Mouse (Mus musculus): Measurements from ENCODE around the gene Gpc6.

The Gpc6 gene

DNA sequence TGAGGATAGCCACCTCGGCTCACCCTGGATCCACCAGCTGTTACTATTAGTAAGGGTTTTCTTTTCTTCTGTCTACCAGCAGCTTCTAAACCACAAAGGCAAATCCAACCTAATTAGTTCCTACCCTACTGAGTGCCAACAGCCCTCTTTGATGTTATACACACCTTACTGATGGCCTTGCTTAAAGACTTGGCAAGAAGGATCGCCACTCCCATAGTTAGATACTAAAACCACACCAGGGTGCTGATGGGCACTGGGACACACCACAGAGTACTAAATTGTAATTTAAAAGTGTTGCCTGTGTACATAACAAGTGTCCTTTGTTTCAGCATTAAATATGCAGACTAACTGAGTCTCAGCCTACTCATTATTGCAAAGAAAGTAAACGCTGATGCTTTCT is 912.6 kb downstream of the Gpc6 start:
- no peak for DNase-seq (ENCODE audit: extremely low read depth, low read depth, low spot score)

DNA sequence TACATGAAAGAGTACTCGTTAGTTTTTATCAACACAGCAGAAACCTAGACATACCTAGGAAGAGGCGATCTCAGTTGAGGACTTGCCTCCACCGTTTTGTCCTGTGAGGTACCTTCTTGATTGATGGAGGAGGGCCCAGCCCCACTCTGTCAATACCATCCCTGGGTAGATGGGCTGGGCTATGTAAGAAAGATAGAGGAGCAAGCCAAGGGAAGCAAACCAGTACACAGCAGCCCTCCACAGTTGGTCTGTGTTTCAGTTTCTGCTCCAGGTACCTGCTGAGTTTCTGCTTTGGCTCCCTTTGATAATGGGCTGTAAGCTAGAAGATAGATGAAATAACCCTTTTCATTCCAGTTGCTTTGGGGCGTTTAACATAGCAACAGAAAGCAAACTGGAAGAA is 916.1 kb downstream of the Gpc6 start:
- DNase-seq (ENCODE audit: extremely low read depth, low read depth, low spot score) = no peak

DNA sequence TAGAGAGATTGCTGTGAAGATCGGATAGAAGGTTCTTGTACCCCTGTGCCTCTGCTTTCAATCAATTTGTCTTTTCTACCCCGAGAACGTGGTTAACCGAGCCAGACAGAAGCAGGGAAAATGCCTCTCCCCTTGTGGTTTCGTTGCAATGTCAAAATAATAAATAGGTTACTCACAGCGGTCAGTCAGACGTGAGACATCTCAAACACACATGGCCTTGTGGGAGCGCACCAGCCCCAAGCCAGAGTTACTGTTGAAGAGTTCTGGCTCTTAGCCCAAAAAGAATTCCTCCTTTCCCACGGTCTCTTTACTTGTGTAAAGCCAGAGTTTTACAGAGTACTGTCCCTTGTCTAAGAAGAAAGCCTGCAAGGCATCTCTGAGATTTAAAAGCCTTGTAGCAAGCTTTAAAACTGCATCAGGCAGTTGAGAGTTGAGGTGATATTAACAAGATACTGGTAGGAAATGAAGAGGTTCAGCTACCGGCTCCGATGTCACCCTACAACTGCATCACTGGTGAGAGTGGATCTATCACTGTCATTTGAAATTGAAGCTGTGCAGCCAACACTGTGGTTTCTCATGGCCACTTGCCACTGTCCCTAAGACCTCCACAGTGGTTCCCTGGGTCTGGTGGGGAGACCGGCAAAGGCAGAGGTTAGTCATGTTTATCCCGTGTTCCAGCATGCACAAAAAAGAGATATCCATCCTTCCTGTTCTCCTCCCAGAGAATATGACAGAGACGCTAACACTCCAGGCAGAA is 916.9 kb downstream of the Gpc6 start:
- no peak for DNase-seq (ENCODE audit: extremely low read depth, low read depth, low spot score)

DNA sequence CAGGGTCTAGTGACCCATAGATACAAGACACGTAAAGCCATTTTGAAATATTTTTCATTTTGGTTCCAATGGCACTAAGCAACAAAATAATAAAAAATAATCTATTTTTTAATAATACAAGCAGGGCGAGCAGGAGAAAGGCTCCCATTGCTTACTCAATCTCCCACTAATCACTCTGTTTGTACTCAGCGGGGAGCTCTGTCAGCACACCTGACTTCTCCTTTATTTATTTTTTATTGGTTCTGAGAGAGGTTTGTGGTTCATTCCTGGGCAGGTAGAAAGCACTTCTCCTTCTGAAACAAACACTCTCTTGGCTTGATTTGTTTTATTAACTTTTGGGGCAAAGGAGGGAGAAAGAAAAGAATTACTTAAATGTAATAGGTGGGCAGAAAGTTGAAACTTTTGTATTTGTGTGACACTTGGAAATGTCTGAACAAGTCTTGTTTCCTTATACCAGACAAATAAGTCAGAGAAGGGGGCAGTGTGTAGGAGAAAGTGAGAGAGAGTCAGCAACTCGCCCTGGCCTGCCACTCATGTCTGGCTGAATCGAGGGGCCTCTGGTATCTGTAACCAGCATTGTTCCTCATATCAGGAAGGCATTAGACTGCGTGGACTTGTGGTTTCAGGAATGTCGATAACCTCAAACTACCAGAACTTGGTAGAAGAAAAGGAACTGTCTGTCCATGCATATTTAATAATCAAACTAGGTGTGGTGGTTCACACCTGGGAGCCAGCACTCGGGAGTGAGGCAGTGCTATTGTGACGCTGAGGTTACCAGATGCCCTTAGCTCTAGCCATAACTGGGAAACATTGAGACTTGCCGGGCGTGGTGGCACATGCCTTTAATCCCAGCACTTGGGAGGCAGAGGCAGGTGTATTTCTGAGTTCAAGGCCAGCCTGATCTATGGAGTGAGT is 924.7 kb downstream of the Gpc6 start:
- DNase-seq (ENCODE audit: extremely low read depth, low read depth, low spot score) = no peak

DNA sequence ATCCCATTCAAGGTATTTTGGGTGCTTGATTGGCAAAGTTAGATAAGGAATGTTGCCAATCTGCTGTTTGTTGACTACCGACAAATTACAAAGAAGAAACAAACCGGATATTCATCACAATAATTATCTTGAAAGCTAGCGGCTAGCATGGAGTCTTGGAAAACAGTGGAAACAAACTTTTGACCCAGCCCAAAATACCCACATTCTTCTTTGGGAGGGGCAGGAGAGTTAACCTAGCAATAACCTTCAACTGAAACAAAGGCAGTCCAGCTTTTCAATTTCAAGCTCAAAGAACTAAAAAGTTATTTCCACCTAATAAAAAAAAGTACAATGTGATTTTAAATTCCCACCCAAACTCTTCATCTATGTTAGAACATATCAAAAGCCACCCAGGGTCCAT is 927.2 kb downstream of the Gpc6 start:
- DNase-seq (ENCODE audit: extremely low read depth, low read depth, low spot score) = no peak

DNA sequence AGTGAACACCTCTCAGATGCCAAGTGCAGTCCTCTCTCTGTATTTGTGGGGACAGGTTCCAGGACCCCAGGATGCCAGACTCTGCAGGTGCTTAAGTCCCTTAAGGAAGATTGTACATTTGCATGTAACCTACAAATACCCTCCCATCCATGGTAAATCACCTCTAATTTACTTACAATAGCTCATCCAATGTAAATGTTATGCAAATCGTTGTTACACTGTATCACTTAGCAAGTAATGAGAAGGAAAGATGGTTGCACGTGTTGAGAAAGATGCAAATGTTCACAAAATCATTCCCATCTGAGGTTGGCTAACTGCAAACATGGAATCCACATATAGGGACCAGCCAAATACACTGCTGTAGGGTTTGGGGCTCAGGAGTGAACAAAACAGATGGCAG is 927.7 kb downstream of the Gpc6 start:
- no peak for DNase-seq (ENCODE audit: extremely low read depth, low read depth, low spot score)

DNA sequence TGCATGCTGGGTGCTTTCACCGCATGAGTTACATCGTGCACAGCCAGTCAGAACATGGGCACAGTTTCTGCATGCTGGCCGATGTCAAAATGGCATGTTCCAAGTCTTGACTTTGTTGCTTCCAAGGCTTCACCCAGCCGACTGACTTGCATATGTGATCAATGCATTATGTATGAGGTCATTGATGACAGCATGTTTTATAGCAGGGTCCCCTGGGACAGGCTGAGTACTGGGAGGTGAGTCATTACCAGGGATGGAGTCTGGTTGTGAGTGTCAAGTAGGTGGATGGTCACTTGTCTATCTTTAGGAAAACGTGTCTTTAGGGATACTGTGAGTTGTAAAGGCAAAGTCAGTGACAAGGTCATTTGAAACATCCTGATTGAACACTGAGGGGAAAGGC is 929.4 kb downstream of the Gpc6 start:
- no peak for DNase-seq (ENCODE audit: extremely low read depth, low read depth, low spot score)

DNA sequence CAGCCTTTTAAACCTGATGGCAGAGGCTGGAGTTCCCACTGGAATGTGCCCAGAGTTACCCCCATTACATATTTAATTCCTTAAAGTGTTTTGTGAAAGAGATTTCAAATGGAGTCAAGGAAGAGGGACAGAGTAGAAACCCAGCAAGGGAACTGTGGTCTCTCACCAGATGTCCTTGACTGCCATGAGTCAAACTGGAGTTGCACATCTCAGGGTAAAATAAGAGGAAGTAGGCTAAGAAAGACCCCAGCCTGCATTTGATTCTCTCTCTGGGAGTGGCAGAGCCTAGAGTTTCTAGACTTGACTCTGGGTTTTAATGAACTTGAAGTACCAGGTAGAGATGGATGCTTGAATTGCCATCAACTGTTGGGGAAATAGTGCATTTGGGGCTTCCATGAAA is 946.2 kb downstream of the Gpc6 start:
- DNase-seq (ENCODE audit: extremely low read depth, low read depth, low spot score) = no peak

DNA sequence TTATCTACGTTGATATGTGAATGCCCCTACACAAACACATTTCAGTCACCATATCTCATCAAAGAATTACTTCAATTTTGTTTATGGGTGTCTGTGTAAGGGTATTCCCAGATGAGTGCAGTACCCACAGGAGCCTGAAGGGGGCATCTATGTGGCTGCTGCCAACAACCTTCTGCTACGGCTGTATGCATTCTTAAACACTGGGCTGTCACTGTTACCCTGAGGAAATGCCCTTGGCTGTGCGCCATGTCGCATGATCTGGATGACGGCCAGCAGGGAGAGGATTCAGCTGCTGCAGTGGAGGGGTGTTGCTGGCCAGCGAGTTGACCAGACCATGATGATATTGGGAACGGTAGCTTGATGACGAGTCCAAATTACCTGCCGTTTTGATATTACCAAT is 954.2 kb downstream of the Gpc6 start:
- no peak for DNase-seq (ENCODE audit: extremely low read depth, low read depth, low spot score)

DNA sequence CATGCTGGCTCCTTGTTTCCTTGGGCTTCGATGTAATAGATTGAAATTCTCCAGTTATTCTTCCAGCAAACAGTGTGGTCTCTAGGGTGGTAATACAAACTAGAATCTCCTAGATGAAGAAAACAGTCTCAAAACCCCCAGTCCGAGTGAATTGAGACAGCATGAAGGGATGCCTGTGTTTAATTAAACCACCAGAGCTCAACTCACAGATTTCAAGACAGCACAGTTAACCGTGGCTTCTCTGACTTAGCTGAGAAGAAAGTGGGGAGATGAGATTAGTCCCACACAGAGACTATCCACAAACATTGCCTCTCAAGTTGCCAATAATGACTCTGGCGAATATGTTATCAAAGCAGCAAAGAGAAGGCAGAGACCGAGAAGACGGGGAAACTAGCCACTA is 956.0 kb downstream of the Gpc6 start:
- DNase-seq (ENCODE audit: extremely low read depth, low read depth, low spot score) = no peak

DNA sequence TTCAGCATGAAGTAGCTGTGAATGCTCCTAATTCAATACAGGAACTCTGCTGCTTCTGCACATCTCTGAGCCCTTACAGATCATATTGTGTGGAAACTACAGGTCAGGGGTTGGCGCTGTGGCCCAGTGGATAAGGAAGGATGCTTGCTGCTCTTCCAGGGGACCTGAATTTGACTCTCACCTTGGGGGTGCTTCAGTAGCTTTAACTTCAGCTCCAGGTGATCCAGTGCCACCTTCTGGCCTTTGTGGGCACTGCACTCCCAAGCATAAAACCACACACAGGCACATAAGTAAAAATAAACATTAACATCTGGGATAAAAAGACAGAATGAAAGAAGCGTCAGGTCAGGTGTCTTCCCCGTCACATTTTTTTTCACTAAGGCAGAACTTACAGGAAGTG is 957.1 kb downstream of the Gpc6 start:
- DNase-seq (ENCODE audit: extremely low read depth, low read depth, low spot score) = no peak

DNA sequence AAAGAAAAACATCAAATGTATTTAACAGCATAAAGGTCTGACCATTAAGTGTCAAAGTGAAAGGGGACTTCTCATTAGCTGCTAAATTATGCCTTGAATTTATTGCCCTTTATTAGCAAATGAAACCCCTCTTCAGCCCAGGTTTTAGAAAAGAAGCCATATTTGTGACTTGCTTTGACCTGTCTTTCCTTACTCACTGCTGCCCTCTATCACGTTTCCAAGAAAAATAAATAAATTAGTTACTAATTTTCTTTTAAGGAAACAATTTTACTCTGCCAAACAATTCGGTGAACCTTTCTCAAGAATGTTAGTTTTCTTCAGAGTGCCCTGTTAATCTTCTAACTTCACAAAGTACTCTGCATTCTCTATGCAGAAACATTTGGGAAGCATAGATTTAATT is 964.5 kb downstream of the Gpc6 start:
- DNase-seq (ENCODE audit: extremely low read depth, low read depth, low spot score) = no peak

DNA sequence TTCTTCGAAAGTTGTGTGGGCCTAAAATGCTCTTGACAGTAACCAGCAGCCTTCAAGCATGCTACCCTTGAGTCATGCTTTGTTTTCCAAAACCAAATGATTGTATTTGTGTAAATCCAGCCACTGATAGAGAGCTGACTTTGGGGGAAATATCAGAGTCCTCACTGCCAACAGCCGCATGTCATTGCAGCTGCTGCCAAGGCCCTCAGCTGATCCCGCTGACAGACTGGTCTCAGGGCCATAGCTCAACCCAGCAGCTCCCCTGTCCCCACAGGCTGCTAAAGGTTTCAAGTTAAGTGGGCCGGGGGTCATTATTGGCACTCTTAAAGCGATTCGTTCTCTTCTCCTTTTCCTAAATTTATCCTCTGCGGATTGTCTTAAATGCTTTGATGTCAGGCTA is 966.3 kb downstream of the Gpc6 start:
- no peak for DNase-seq (ENCODE audit: extremely low read depth, low read depth, low spot score)

DNA sequence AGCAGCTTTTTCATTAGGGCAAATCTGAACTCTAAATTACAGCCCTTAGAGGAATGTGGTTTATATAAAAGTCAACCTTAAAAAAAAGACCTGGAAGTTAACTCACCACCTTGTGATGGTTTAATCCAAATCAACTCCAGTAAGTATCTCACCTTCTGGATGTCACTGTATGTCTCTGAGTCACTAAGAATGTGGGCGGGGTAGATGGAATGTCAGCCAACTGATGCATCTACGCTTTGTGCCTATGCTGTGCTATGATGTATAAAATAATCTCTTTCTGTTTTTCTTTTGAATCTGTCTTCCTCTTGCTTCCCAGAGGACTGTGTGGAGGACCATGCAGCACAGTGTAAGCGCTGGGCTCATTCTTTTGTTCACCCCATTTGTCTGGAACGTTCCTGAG is 966.9 kb downstream of the Gpc6 start:
- no peak for DNase-seq (ENCODE audit: extremely low read depth, low read depth, low spot score)

DNA sequence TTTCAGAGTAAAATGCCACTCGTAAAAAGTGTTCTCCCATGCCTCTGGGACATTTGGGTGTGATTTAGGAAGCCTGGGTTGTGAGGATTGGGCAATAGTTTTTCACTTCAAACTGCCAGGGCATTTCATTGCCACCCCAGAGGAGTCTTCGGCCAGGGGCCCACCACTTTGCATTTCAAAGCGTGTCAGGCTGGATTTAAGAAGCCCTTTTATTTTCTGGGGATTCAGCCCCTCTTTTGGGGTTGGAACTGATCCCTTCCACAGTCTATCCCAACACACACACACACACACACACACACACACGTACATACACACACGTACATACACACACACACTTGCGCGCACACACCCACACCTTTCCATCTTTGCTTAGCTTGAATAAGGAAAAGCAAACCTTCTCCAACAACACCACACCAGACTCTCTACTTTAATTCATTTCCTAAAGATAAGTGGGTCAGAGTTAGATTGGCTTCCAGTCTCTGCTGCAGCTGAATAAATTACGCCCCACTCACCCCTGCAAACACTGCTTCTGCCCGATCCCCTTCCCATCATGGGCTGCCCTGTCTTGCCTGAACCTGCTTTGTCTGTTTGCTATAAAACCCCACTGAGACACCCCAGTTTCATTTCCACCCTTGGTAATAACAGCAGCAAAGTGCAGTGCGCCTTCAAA is 969.9 kb downstream of the Gpc6 start:
- no peak for DNase-seq (ENCODE audit: extremely low read depth, low read depth, low spot score)

DNA sequence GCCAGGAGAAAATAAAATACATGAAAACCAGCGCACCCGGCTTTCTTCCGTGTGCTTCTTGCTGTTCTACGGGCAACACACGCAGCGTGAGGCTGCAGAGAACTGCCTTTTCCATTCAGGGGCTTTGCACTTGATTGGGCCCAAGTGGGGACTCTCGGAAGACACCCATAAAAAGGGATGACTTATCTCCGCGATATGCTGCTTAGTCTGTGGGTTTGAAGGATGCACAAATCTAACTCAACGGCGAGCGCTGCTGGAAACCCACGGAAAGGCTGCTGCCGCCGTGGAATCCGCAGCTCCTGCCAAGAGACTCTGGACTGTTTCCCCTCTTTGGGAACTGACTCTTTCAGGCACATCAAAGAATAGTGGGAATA is 970.4 kb downstream of the Gpc6 start:
- no peak for DNase-seq (ENCODE audit: extremely low read depth, low read depth, low spot score)

DNA sequence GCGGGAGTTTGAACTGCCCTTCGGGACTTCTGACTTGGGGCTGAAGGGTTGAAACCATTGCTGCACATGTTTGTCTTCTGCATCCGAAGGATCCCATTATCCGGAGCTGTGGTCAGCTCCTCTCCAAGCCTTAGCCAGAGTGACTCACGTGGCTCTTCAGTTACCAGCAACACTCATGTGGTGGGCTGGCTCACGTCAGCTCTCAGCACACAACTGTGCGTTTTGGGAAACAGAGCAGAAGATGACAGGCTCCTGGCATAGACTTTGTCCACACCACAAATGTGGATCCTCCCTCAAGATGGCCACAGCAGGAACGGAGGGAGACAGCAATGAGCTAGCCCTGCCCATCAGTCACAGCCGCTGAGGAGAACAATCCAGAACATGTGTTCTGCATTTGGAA is 979.2 kb downstream of the Gpc6 start:
- no peak for DNase-seq (ENCODE audit: extremely low read depth, low read depth, low spot score)

DNA sequence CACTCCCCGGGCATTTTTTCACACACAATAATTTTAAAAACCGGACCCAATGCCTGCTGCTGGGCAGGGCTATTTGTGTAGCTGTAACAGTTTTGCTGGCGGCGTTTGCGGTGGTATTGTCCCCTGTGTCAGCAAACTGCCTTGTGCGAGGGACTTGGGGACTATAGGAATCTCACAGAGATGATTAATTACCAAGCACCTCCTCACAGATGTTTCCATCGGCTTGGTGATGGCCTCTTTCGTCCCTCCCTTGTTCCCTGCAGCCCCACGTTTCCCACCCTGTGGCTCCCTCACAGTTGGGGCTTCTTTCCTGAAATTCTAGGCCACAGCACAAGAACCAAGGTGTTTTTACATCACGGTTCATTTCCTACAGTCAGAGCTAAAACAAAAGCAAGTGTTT is 980.6 kb downstream of the Gpc6 start:
- DNase-seq (ENCODE audit: extremely low read depth, low read depth, low spot score) = no peak

DNA sequence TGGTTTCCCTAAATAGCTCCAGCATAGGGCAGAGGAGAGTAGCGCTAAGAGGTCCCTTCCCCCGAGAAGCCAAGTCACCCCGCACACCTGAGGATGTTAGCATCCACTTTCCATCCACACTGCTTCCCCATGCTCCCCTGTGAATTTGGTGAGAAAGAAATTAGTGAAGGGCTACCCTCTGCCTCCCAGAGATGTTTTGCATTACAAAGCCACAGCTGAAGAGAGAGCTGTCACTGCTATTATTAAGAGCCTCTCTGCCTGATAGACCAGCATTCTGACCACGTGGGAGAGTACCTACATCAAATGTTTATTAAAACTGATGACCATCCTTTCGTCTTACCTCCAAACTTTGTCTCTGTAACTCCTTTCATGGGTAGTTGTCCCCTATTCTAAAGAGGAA is 981.2 kb downstream of the Gpc6 start:
- no peak for DNase-seq (ENCODE audit: extremely low read depth, low read depth, low spot score)

DNA sequence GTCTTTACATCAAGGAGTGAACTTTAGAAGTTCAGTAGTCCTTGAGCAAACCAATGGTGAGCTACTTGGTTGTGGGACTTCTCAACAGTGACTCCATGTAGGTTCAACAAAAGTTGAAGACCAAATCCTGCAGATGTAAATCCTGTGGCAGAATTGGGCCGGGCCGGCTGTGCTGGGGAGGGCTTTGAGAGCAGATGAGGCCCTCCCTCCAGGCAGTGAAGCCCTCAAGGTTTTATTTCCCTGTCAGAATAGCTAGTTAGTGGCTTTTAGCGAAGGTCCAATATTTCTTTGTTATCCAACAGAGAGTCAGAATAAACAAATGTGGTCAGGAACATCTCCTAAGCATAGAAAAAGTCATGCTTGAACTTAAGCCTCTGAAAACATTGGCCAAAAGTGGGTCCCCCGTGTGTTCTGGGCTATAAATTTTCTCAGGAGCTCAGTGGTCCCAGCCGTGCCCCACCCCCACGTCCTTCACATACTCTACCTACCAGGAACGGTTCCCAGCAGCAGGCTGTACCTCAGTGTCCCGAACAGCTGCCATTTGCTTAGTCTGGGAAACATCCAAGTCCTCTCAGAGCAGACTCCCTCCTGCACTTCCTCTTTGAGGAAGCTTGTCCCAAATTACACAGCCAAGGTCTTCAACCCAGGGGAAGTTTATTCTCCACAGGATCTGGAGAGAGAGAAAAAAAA is 983.3 kb downstream of the Gpc6 start:
- no peak for DNase-seq (ENCODE audit: extremely low read depth, low read depth, low spot score)

DNA sequence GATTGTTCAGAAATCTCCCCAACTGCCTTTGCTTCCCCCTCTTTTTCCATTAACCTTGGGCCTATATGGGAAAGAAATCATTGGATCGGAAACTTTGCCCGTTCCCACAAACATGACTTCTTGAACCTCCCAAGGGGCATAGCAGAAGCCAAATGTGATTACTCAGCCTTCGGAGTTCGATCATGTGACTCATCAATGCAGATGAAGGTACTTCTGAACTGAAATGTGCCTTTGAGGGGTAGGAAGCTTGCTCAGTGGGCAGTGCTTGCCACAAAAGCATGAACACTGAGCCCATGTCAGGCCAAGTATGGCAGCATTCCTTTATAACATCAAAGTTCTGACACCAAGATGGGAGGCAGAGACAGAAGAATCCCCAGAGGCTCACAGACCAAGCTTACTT is 983.9 kb downstream of the Gpc6 start:
- DNase-seq (ENCODE audit: extremely low read depth, low read depth, low spot score) = no peak

Measured in fat pad, adult 2 months (tissue).